ENCODE assay signal across 17 mouse cellular contexts in genomic region chr7:67732276-67732675, GRCm38 (mm10). TPM values are rescaled to one million over a fixed set of nuclear protein-coding genes. Genes with fewer than 3 reads are reported as not detected.
"Had no signal": no experiment of that assay in that cellular context is flagged by ENCODE, and none has a peak within 500 bp of the region (broad histone marks: within the 10 kb centered on the region; RNA-seq: fewer than 3 reads in every experiment).

No protein-coding gene starts in this region.

- ATAC-seq: liver, embryonic 12.5 days had no signal

- H3K4me2 ChIP-seq: kidney, embryonic 15.5 days; limb, embryonic 13.5 days; liver, embryonic 12.5 days; liver, embryonic 15.5 days; midbrain, embryonic 11.5 days had no signal

- H3K4me1 ChIP-seq: liver, embryonic 12.5 days; liver, embryonic 15.5 days had no signal

- H3K27ac ChIP-seq: kidney, embryonic 15.5 days; layer of hippocampus, adult 2 months; limb, embryonic 10.5 days; limb, embryonic 13.5 days; liver, embryonic 12.5 days; liver, embryonic 15.5 days had no signal

- H3K36me3 ChIP-seq: liver, embryonic 15.5 days had no signal

- DNase-seq: kidney, adult 18-20 months; kidney, postnatal 25 days; layer of hippocampus, adult 9-11 months; liver; lung, adult 18-20 months; lung, postnatal 14 days; midbrain, embryonic 14.5 days; thymus, adult 18-20 months; thymus, postnatal 36 days had no signal

- H3K9ac ChIP-seq: kidney, embryonic 15.5 days; limb, embryonic 13.5 days; liver, embryonic 12.5 days; liver, embryonic 15.5 days had no signal

- H3K27me3 ChIP-seq: kidney, embryonic 15.5 days; limb, embryonic 13.5 days; liver, embryonic 15.5 days had no signal

- H3K4me3 ChIP-seq: kidney, embryonic 15.5 days; layer of hippocampus, adult 2 months; limb, embryonic 10.5 days; limb, embryonic 13.5 days; liver, embryonic 12.5 days; liver, embryonic 15.5 days had no signal

- H3K9me3 ChIP-seq: kidney, embryonic 15.5 days; limb, embryonic 10.5 days; limb, embryonic 13.5 days; liver, embryonic 12.5 days; liver, embryonic 15.5 days had no signal

RNA-seq across cellular contexts. Expression of gene Synm, which starts 27.3 kb away (rescaled TPM):
- total RNA-seq: megakaryocyte progenitor cell, adult 5-6 weeks had no signal
